Mouse (Mus musculus) G1E (cell line): Measurements from ENCODE around the gene Tenm2.

ENCODE experiments used
- CTCF ChIP-seq: IDR thresholded peaks from 2 replicates; pipeline ENCODE4 v1.5.1; 2012; ENCODE audit warnings: low read depth, low read length, inconsistent platforms, mixed read lengths
- GATA1 ChIP-seq: IDR thresholded peaks from 2 replicates; pipeline ENCODE4 v1.6.1; 2012; ENCODE audit warnings: borderline replicate concordance, low read length, inconsistent platforms, mixed read lengths
- POLR2AphosphoS5 ChIP-seq: IDR thresholded peaks from 2 replicates; pipeline ENCODE4 v1.6.1; 2012; ENCODE audit warnings: low read depth, low read length, inconsistent platforms; ENCODE audit not compliant: insufficient replicate concordance

DNA sequence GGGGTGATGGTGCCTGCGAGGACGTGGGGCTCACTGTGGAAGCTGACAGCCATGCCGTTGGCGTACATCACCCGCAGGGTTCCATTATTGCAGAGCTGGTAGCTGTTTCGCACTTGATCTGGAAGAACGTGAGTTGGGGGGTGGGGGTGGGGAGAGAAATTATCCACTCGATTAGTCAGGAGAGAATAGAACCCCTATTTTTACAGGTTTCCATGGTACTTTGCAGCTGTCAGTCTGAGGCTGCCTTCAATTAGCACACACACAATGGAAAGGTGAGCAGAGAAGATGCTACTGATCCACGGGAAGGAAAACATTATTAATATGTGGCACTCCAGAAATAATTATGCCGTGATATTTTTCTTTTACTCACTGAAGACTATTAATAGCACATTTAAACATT lies 1195.9 kb downstream of the Tenm2 start:
- no peak for TF ChIP-seq CTCF
- no peak for TF ChIP-seq POLR2AphosphoS5
- no peak for TF ChIP-seq GATA1
